Mouse (Mus musculus) lung, embryonic 15.5 days (tissue): Measurements from ENCODE around the gene Ephb1. TPM values are rescaled to one million over a fixed set of nuclear protein-coding genes. Genes with fewer than 3 reads are reported as not detected.

Experiments used
- ATAC-seq: fragments of 200-750 bp; cut with Nextera tagmentation; 2 replicates; pipeline ENCODE4 v1.8.0; 2017; ENCODE audit warnings: moderate number of reproducible peaks, borderline replicate concordance; ENCODE audit not compliant: low FRiP score, low TSS enrichment; ENCODE audit errors: extremely low read depth
- H3K27ac ChIP-seq: fragments of 300-500 bp; sonication (generic); 2 replicates; pipeline ENCODE4 v1.5.1; 2015; ENCODE audit warnings: moderate library complexity, mild to moderate bottlenecking, inconsistent platforms
- H3K27me3 ChIP-seq: fragments of 300-500 bp; sonication (generic); 2 replicates; pipeline ENCODE4 v1.6.1; 2015; ENCODE audit warnings: inconsistent platforms
- H3K36me3 ChIP-seq: fragments of 300-500 bp; sonication (generic); 2 replicates; pipeline ENCODE4 v1.6.1; 2015; ENCODE audit warnings: inconsistent platforms
- H3K4me1 ChIP-seq: fragments of 300-500 bp; sonication (generic); 2 replicates; pipeline ENCODE4 v1.6.1; 2015; ENCODE audit warnings: inconsistent platforms
- H3K4me2 ChIP-seq: fragments of 300-500 bp; sonication (generic); 2 replicates; pipeline ENCODE4 v1.6.1; 2015; ENCODE audit warnings: inconsistent platforms, mild to moderate bottlenecking, moderate library complexity
- H3K4me3 ChIP-seq: fragments of 300-500 bp; sonication (generic); 2 replicates; pipeline ENCODE4 v1.5.1; 2015; ENCODE audit warnings: mild to moderate bottlenecking, inconsistent platforms
- H3K9ac ChIP-seq: fragments of 300-500 bp; sonication (generic); 2 replicates; pipeline ENCODE4 v1.6.1; 2015; ENCODE audit warnings: inconsistent platforms
- H3K9me3 ChIP-seq: fragments of 300-500 bp; sonication (generic); 2 replicates; pipeline ENCODE4 v1.6.1; 2016; ENCODE audit warnings: inconsistent platforms
- WGBS: fragments of 180-500 bp; shearing (Covaris S2); methylation state at CpG from one replicate; pipeline ENCODE4 v1.1.7; 2015; 5-methylcytosine and 5-hydroxymethylcytosine counted together
- polyA plus RNA-seq: library from polyadenylated mRNA; unstranded; fragments of >200 nt; fragmentation: Nextera tagmentation; extraction: Ambion mirVana; gene quantifications from 2 replicates; pipeline ENCODE4 v1.2.1, GENCODE M21; 2015

Ephb1 gene
- polyA plus RNA-seq, 1 experiment from 2014 or later: 1.8 TPM

- H3K4me3 ChIP-seq: no peak overlapping the region
- 81% methylated on average over 2 of the region's 2 CpGs for WGBS
- no peak overlapping the region for H3K27ac ChIP-seq
- no peaks in the 10 kb centered on the region for H3K36me3 ChIP-seq
- no peak overlapping the region for H3K4me2 ChIP-seq
- no peak for ATAC-seq
- H3K4me1 ChIP-seq: no peaks in the 10 kb centered on the region
- H3K27me3 ChIP-seq: no peaks in the 10 kb centered on the region
- H3K9me3 ChIP-seq: no peaks in the 10 kb centered on the region
- no peak overlapping the region for H3K9ac ChIP-seq
Observed at GRCm38 (mm10) chr9:102367796-102368195, 13.3 kb upstream of the Ephb1 start.

DNA sequence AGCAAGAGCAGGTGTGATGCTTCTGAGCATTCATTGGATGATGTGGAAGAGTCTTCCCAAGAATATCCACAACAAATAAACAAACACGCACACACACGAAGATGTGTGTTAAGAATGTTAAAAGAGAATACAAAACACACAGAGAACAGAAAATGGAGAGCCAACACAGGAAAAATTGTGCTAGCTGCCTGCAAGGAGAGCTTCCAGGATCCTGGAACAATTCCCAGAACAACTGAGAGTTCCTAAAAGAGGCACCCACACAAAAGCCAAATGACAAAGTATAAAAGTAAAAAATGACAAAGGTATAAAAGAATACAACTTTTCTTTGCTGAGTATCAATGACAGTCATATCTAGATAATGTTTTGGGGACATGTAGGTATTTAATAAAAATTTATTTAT lies 11.0 kb upstream of the Ephb1 start:
- Histone ChIP-seq H3K9ac (no peak overlapping the region), H3K27me3 (no peaks in the 10 kb centered on the region), H3K4me3 (no peak overlapping the region), H3K4me2 (no peak overlapping the region), H3K36me3 (no peaks in the 10 kb centered on the region), H3K4me1 (no peaks in the 10 kb centered on the region), H3K27ac (no peak overlapping the region), H3K9me3 (no peaks in the 10 kb centered on the region)
- WGBS: 64% methylated on average over 2 of the region's 2 CpGs
- no peak for ATAC-seq

- Histone ChIP-seq H3K4me1 (peaks cover under 1% of the 10 kb centered on the region; the same call in 1 of the 2 replicates), H3K9ac (no peak overlapping the region), H3K36me3 (no peaks in the 10 kb centered on the region), H3K4me3 (no peak overlapping the region), H3K27ac (no peak overlapping the region), H3K9me3 (no peaks in the 10 kb centered on the region), H3K27me3 (peaks cover 42% of the 10 kb centered on the region), H3K4me2 (no peak overlapping the region)
- ATAC-seq: no peak
- 84% methylated on average over 6 of the region's 6 CpGs for WGBS
Observed at GRCm38 (mm10) chr9:102359311-102359710, 4.8 kb upstream of the Ephb1 start.

GRCm38 (mm10) chr9:102358711-102359110 lies 4.2 kb upstream of the Ephb1 start:
- Histone ChIP-seq H3K27me3 (peaks cover 48% of the 10 kb centered on the region), H3K36me3 (no peaks in the 10 kb centered on the region), H3K4me2 (no peak overlapping the region), H3K4me3 (no peak overlapping the region), H3K9me3 (no peaks in the 10 kb centered on the region), H3K27ac (no peak overlapping the region), H3K9ac (no peak overlapping the region), H3K4me1 (peaks cover 6% of the 10 kb centered on the region)
- ATAC-seq: no peak
- 73% methylated on average over 3 of the region's 3 CpGs for WGBS

GRCm38 (mm10) chr9:102358011-102358410 lies 3.5 kb upstream of the Ephb1 start:
- no peak overlapping the region for H3K4me3 ChIP-seq
- 70% methylated on average over 6 of the region's 6 CpGs for WGBS

DNA sequence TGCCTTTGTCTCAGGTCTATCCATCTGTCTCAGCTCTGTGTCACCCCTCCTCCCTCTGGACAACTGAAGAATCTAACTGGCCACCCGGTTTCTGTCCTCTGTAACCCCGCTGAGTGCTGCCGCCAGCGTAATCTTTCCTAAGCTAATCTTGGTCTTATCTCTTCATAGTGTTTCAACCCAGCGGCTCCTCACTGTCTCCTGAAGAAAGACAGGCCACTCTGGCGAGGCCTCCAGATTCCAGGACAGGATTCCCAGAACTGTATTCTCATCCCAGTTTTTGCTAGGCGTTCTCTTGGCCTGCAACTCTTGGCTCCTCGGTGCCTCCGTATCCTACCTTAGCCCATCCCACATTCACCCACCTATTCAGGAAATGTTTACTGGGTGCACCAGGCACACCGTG lies 2.0 kb upstream of the Ephb1 start:
- Histone ChIP-seq H3K36me3 (no peaks in the 10 kb centered on the region), H3K9ac (no peak overlapping the region), H3K4me3 (no peak overlapping the region), H3K4me1 (peaks cover 16% of the 10 kb centered on the region), H3K27me3 (peaks cover 70% of the 10 kb centered on the region), H3K9me3 (no peaks in the 10 kb centered on the region), H3K4me2 (no peak overlapping the region), H3K27ac (no peak overlapping the region)
- ATAC-seq: no peak
- WGBS: 23% methylated on average over 10 of the region's 10 CpGs

More at GRCm38 (mm10) chr9:102358011-102358410, 3.5 kb upstream of the Ephb1 start:
- H3K4me1 ChIP-seq: peaks cover 13% of the 10 kb centered on the region
- H3K27ac ChIP-seq: no peak overlapping the region
- ATAC-seq: no peak
- H3K9me3 ChIP-seq: no peaks in the 10 kb centered on the region
- H3K27me3 ChIP-seq: peaks cover 55% of the 10 kb centered on the region
- no peak overlapping the region for H3K9ac ChIP-seq
- no peaks in the 10 kb centered on the region for H3K36me3 ChIP-seq
- no peak overlapping the region for H3K4me2 ChIP-seq

DNA sequence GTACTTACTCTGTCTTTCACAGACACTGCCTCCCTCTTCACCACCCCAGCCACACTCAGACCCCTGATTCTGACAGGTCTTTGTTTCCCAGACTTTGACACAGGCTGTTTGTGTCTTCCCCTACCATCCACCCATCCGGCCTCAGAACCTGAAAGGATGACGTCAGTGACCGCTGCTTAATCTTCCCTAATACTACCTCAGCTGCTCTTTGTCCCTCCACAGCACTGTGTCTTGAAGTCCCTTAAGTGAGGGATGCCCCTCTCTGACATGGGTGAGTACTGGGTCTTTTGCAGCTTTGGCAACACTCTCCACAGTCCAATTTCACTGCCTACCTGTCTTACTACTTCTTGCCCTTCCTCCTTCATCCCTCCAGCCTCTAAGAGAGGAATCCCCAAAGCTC lies 1.2 kb upstream of the Ephb1 start:
- Histone ChIP-seq H3K9me3 (no peaks in the 10 kb centered on the region), H3K36me3 (no peaks in the 10 kb centered on the region), H3K4me1 (peaks cover 16% of the 10 kb centered on the region), H3K27ac (no peak overlapping the region), H3K4me2 (no peak overlapping the region), H3K27me3 (peaks cover 78% of the 10 kb centered on the region), H3K9ac (no peak overlapping the region), H3K4me3 (no peak overlapping the region)
- WGBS: 70% methylated on average over 3 of the region's 3 CpGs
- no peak for ATAC-seq

- Histone ChIP-seq H3K27me3 (peaks cover 92% of the 10 kb centered on the region), H3K4me2 (peak overlapping the region; percentile 97), H3K27ac (no peak overlapping the region), H3K9ac (peak overlapping the region; percentile 39), H3K4me1 (peaks cover 16% of the 10 kb centered on the region), H3K4me3 (peak overlapping the region; percentile 52), H3K9me3 (no peaks in the 10 kb centered on the region), H3K36me3 (no peaks in the 10 kb centered on the region)
- under 1% methylated on average over 65 of the region's 70 CpGs for WGBS
- peak; percentile 19 for ATAC-seq
Observed at GRCm38 (mm10) chr9:102353636-102354491, 629 bp downstream of the Ephb1 start.

GRCm38 (mm10) chr9:102353056-102353635 lies 1.3 kb downstream of the Ephb1 start:
- Histone ChIP-seq H3K27me3 (peaks cover 97% of the 10 kb centered on the region), H3K9ac (no peak overlapping the region)
- ATAC-seq: no peak

DNA sequence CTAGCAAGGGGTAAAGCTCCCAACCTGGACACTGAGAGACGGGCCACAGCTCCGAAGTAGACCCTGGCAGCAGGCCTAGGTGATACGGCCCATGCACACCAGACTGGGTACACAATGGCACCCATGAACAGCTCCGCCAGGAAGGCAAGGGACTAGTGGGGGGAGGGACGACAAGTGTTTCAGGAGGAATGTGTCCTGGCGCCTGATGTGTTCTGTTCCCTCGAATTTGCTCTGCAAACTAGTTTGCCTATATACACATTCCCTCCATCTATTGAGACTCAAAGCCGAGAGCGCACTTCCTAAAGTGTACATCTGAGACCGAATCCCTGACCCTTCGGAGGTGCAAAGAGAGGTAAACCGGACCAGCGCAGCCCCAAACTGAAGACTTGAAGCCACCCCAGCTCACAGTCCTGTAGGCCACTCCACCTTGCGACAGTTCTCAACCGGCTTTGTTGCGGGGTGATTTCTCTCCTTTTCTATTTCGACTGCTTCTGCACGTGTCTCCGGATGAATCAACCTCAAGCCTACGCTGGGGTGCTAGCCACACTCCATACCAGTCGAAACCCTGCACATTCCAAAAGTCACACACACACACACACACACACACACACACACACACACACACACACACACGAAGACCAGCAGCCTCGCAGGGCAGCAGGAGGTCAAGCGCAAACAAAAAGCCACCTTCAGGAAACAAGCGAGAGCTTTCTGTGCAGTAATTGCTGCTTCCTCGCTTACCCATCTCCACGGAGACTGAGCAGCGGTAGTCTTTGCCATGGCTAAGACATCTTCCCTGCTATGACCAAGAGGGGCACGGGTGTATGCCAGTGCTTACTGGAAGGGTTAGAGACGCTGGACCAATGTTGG lies 2.1 kb downstream of the Ephb1 start:
- Histone ChIP-seq H3K27ac (no peak overlapping the region), H3K9ac (no peak overlapping the region), H3K36me3 (no peaks in the 10 kb centered on the region), H3K4me1 (peaks cover 16% of the 10 kb centered on the region), H3K9me3 (no peaks in the 10 kb centered on the region), H3K4me3 (peak overlapping the region; percentile 52; the same call in 1 of the 2 replicates), H3K4me2 (peak overlapping the region; percentile 97), H3K27me3 (peaks cover 98% of the 10 kb centered on the region)
- WGBS: 2% methylated on average over 30 of the region's 30 CpGs
- no peak for ATAC-seq

More at GRCm38 (mm10) chr9:102353056-102353635, 1.3 kb downstream of the Ephb1 start:
- H3K9me3 ChIP-seq: no peaks in the 10 kb centered on the region
- H3K27ac ChIP-seq: no peak overlapping the region
- H3K36me3 ChIP-seq: no peaks in the 10 kb centered on the region
- WGBS: under 1% methylated on average over 36 of the region's 38 CpGs
- H3K4me2 ChIP-seq: peak overlapping the region; percentile 97
- H3K4me1 ChIP-seq: peaks cover 16% of the 10 kb centered on the region
- H3K4me3 ChIP-seq: peak overlapping the region; percentile 52

GRCm38 (mm10) chr9:102351721-102352120 lies 2.8 kb downstream of the Ephb1 start:
- Histone ChIP-seq H3K36me3 (no peaks in the 10 kb centered on the region), H3K4me1 (peaks cover 16% of the 10 kb centered on the region), H3K4me2 (peak overlapping the region; percentile 97; the same call in 1 of the 2 replicates), H3K9me3 (no peaks in the 10 kb centered on the region), H3K4me3 (no peak overlapping the region), H3K9ac (no peak overlapping the region), H3K27ac (no peak overlapping the region), H3K27me3 (peaks cover 91% of the 10 kb centered on the region)
- ATAC-seq: no peak
- WGBS: 6% methylated on average over 10 of the region's 10 CpGs
